Mouse (Mus musculus): ENCODE measurements around the gene Hist1h2ad. TPM values are rescaled to one million over a fixed set of nuclear protein-coding genes. Genes with fewer than 3 reads are reported as not detected.
"Not testable (repeated sequence)": the region's sequence is repeated elsewhere in the genome, so short reads cannot be mapped to it uniquely, and the experiment has no call there.

Hist1h2ad gene
- polyA plus RNA-seq, 1 experiment from 2014 or later: 3.2 TPM

DNA sequence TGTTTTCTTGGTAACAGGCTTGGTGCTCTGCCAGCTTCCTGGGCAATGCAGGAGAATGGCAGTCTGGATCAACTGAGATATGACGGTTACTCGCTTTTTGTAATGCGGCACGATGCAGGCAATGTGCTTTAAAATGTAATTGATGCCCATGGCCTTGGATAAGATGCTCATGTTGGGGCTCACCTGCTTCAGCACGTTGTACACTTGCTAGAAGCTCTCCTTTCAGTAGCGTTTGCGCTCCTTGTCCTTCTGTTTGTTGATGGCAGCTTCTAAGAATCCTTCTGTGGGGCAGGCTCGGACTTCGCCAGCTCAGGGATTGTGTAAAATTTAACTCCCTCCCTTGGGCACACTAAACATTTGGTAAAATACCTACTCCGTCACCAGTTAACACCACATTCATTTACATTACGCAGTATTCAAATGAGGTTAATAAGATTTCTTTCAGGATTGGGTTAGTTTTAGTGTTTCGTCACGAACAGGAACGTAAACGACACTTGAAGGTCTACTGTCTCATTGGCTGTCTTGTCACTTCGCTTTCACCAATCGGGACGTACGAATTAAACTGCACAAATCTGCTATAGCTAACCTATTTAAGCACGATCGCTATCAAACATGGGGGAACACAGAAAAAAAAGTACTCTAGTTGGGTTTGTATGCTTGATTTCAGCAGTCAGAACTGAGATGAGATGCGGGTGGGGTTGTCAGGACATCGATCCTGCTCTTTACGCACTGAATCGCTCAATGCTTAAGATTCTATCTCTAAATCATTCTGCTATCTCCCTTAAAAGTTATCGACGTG, 46.8 kb downstream of the Hist1h2ad start, which contains the start of gene Hist1h2be:
Gene Hist1h2be, minus strand, starts transcription at position 392 of the 799 bp plus-strand sequence.
- Histone ChIP-seq H3K9ac (ENCODE audit: low read length) (peak within 1 kb of the TSS; percentile 91), H3K27me3 (replicated peaks; ENCODE audit: control insufficient read depth, insufficient read depth, low read length) (no peaks in the 10 kb centered on the region), H3K27ac (ENCODE audit: low read depth, low read length) (peak within 1 kb of the TSS; percentile 81), H3K4me1 (ENCODE audit: control insufficient read depth, insufficient read depth, low read length) (peaks cover 10% of the 10 kb centered on the region), H3K4me3 (ENCODE audit: low read depth, low read length) (peak within 1 kb of the TSS; percentile 60), H3K4me2 (ENCODE audit: low read length) (peak within 1 kb of the TSS; percentile 98), H3K36me3 (ENCODE audit: control insufficient read depth, insufficient read depth, low read length) (no peaks in the 10 kb centered on the region), H3K9me3 (replicated peaks; ENCODE audit: control insufficient read depth, low read length) (no peaks in the 10 kb centered on the region)
- DNase-seq (ENCODE audit: low spot score): peak; percentile 98
- peak; percentile 91 for ATAC-seq
- WGBS: under 1% methylated on average over 27 of the region's 27 CpGs

DNA sequence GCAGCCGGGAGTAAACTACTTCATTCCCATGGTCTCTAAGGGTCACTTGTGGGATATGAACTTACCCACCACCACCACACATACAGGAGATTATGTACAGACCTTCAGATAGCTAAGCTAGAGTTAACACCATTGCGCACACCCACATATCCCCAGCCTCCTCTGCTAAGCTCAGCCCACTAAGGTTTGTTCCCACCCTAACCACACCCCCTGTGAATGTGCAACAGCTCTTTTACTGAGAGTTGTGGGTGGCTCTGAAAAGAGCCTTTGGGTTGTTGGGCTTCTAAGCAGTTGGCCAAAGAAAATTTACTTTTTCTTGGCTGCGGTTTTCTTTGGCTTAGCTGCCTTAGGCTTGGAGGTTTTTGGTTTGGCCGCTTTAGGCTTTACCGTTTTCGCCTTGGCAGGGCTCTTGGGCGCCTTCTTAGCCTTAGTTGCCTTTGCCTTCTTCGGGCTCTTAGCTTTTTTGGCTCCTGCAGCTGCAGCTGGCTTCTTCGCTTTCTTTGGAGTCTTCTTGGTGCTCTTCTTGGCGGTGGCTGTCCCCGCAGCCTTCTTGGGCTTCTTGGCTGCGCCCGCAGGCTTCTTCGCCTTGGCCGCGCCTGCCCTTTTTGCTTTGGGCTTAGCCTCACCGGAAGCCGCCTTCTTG, 47.5 kb downstream of the Hist1h2ad start:
- Histone ChIP-seq H3K9me3 (replicated peaks; ENCODE audit: control insufficient read depth, low read length) (no peaks in the 10 kb centered on the region), H3K9ac (ENCODE audit: low read length) (peak overlapping the region; percentile 91), H3K27ac (ENCODE audit: low read depth, low read length) (peak overlapping the region; percentile 81), H3K27me3 (replicated peaks; ENCODE audit: control insufficient read depth, insufficient read depth, low read length) (no peaks in the 10 kb centered on the region), H3K4me3 (ENCODE audit: low read depth, low read length) (peak overlapping the region; percentile 60), H3K4me1 (ENCODE audit: control insufficient read depth, insufficient read depth, low read length) (peaks cover 10% of the 10 kb centered on the region), H3K36me3 (ENCODE audit: control insufficient read depth, insufficient read depth, low read length) (no peaks in the 10 kb centered on the region), H3K4me2 (ENCODE audit: low read length) (peak overlapping the region; percentile 98)
- DNase-seq (ENCODE audit: low spot score) (peak; percentile 81), ATAC-seq (peak; percentile 80)
- WGBS: under 1% methylated on average over 18 of the region's 18 CpGs

DNA sequence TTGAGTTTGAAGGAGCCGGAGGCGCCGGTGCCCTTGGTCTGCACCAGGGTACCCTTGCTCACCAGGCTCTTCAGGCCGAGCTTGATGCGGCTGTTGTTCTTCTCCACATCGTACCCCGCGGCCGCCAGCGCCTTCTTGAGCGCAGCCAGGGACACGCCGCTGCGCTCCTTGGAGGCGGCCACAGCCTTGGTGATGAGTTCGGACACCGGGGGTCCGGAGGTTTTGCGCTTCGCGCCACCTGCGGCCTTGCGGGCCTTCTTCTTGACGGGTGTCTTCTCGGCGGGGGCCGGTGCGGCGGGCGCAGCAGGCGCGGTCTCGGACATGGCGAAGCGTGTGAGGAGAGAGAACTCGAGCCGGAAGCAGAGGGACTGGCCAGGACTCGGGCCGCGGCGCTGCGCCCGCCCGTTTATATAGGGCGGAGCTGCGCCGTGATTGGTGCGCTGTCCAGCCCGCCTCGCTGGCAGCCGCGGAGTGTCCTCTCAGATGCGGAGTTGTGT, 48.0 kb downstream of the Hist1h2ad start, which contains the start of gene Hist1h1e:
Gene Hist1h1e, minus strand, starts transcription at position 384 of the 497 bp plus-strand sequence.
- WGBS: under 1% methylated on average over 49 of the region's 53 CpGs
- H3K4me1 ChIP-seq (ENCODE audit: control insufficient read depth, insufficient read depth, low read length): peaks cover 10% of the 10 kb centered on the region
- peak; percentile 92 for ATAC-seq
- H3K4me2 ChIP-seq (ENCODE audit: low read length): peak within 1 kb of the TSS; percentile 98
- DNase-seq (ENCODE audit: low spot score): peak; percentile 92
- not testable (repeated sequence) for H3K9me3 ChIP-seq (replicated peaks; ENCODE audit: control insufficient read depth, low read length); H3K36me3 ChIP-seq (ENCODE audit: control insufficient read depth, insufficient read depth, low read length); H3K27me3 ChIP-seq (replicated peaks; ENCODE audit: control insufficient read depth, insufficient read depth, low read length)
- peak within 1 kb of the TSS; percentile 81 for H3K27ac ChIP-seq (ENCODE audit: low read depth, low read length)
- H3K4me3 ChIP-seq (ENCODE audit: low read depth, low read length): peak within 1 kb of the TSS; percentile 60
- H3K9ac ChIP-seq (ENCODE audit: low read length): peak within 1 kb of the TSS; percentile 91

DNA sequence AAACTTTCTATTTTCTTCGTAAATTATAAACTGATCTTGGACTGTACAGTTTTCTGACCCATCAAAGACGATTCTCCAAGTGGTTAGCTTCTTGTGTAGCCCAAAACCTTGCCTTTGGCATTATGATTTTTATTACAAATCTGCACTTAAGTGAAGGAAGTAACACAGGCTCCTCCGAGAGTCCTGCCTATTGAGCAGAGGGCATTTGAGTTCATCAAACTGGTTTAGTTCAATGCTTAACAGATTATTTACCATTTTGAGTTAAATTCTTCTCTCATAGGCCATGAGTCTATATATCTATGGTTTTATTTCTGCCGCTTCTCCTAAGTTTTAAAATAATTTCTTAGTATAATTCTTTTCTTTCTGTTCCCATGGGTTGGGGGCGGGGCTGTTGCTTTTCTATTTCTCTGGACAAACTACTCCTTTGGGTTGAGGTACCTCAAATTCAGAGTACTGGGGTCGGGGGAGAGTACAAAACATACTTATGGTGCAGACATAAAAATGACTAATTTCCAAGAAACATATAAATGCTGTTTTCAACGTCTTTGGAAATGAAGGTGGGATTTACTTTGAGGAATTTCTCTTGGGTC, 48.8 kb downstream of the Hist1h2ad start:
- no peak for ATAC-seq
- peak; percentile 41 for DNase-seq (ENCODE audit: low spot score)
- Histone ChIP-seq H3K4me2 (ENCODE audit: low read length) (peak overlapping the region; percentile 98), H3K9me3 (replicated peaks; ENCODE audit: control insufficient read depth, low read length) (no peaks in the 10 kb centered on the region), H3K27ac (ENCODE audit: low read depth, low read length) (peak overlapping the region; percentile 81), H3K9ac (ENCODE audit: low read length) (peak overlapping the region; percentile 91), H3K4me1 (ENCODE audit: control insufficient read depth, insufficient read depth, low read length) (peaks cover 10% of the 10 kb centered on the region), H3K4me3 (ENCODE audit: low read depth, low read length) (peak overlapping the region; percentile 60), H3K36me3 (ENCODE audit: control insufficient read depth, insufficient read depth, low read length) (no peaks in the 10 kb centered on the region), H3K27me3 (replicated peaks; ENCODE audit: control insufficient read depth, insufficient read depth, low read length) (no peaks in the 10 kb centered on the region)
- WGBS: 26% methylated on average over 7 of the region's 7 CpGs

Small RNA genes lying within 50 kb of the gene (microRNA-seq; reads per million reads assigned to microRNA genes)
- gene Gm44297: not detected
- gene Gm44359: not detected
- gene Gm44394: not detected

Other genes starting within 250 kb of the Hist1h2ad start
- 49.6 and 59.5 TPM in 2 replicates for gene Zfp322a, start 205.2 kb upstream of the Hist1h2ad start, polyA plus RNA-seq (2014; fragmentation: Nextera tagmentation; extraction: Ambion mirVana)
- 12.9 and 13.8 TPM in 2 replicates for gene Abt1, start 150.5 kb upstream of the Hist1h2ad start, polyA plus RNA-seq (2014; fragmentation: Nextera tagmentation; extraction: Ambion mirVana)
- 0.22 TPM in 1 of 2 replicates, not detected in the other for gene Btn1a1, start 108.5 kb upstream of the Hist1h2ad start, polyA plus RNA-seq (2014; fragmentation: Nextera tagmentation; extraction: Ambion mirVana)
- gene Btn2a2, start 85.5 kb upstream of the Hist1h2ad start, polyA plus RNA-seq (2014; fragmentation: Nextera tagmentation; extraction: Ambion mirVana): 0.10 TPM in 1 of 2 replicates, not detected in the other
- gene Hist1h4h, start 43.3 kb upstream of the Hist1h2ad start, polyA plus RNA-seq (2014; fragmentation: Nextera tagmentation; extraction: Ambion mirVana): 4.3 and 7.1 TPM in 2 replicates
- gene Hist1h2af, start 40.5 kb upstream of the Hist1h2ad start, polyA plus RNA-seq (2014; fragmentation: Nextera tagmentation; extraction: Ambion mirVana): 1.9 and 4.4 TPM in 2 replicates
- gene Hist1h3g, start 39.0 kb upstream of the Hist1h2ad start, polyA plus RNA-seq (2014; fragmentation: Nextera tagmentation; extraction: Ambion mirVana): 2.2 and 5.3 TPM in 2 replicates
- 0.30 and 0.32 TPM in 2 replicates for gene Hist1h2bh, start 31.0 kb upstream of the Hist1h2ad start, polyA plus RNA-seq (2014; fragmentation: Nextera tagmentation; extraction: Ambion mirVana)
- gene Hist1h3f, start 30.3 kb upstream of the Hist1h2ad start, polyA plus RNA-seq (2014; fragmentation: Nextera tagmentation; extraction: Ambion mirVana): 0.62 and 0.89 TPM in 2 replicates
- gene Hist1h4f, start 22.7 kb upstream of the Hist1h2ad start, polyA plus RNA-seq (2014; fragmentation: Nextera tagmentation; extraction: Ambion mirVana): not detected in 2 replicates
- 0.36 and 0.52 TPM in 2 replicates for gene Hist1h1d, start 21.1 kb upstream of the Hist1h2ad start, polyA plus RNA-seq (2014; fragmentation: Nextera tagmentation; extraction: Ambion mirVana)
- gene Hist1h3e, start 12.0 kb upstream of the Hist1h2ad start, polyA plus RNA-seq (2014; fragmentation: Nextera tagmentation; extraction: Ambion mirVana): 3.4 and 5.7 TPM in 2 replicates
- 65.4 and 105 TPM in 2 replicates for gene Hist1h2ae, start 3.2 kb upstream of the Hist1h2ad start, polyA plus RNA-seq (2014; fragmentation: Nextera tagmentation; extraction: Ambion mirVana)
- gene Hist1h2bg, start 3.0 kb upstream of the Hist1h2ad start, polyA plus RNA-seq (2014; fragmentation: Nextera tagmentation; extraction: Ambion mirVana): 2.3 and 4.3 TPM in 2 replicates
- 1.2 and 3.9 TPM in 2 replicates for gene Hist1h2bf, start 185 bp upstream of the Hist1h2ad start, polyA plus RNA-seq (2014; fragmentation: Nextera tagmentation; extraction: Ambion mirVana)
- 5.8 and 5.9 TPM in 2 replicates for gene Hist1h3d, start 1.4 kb downstream of the Hist1h2ad start, polyA plus RNA-seq (2014; fragmentation: Nextera tagmentation; extraction: Ambion mirVana)
- gene Hist1h4d, start 7.2 kb downstream of the Hist1h2ad start, polyA plus RNA-seq (2014; fragmentation: Nextera tagmentation; extraction: Ambion mirVana): 61.0 and 106 TPM in 2 replicates
- 1.2 and 1.8 TPM in 2 replicates for gene Hist1h2be, start 46.7 kb downstream of the Hist1h2ad start, polyA plus RNA-seq (2014; fragmentation: Nextera tagmentation; extraction: Ambion mirVana)
- gene Hist1h1e, start 48.2 kb downstream of the Hist1h2ad start, polyA plus RNA-seq (2014; fragmentation: Nextera tagmentation; extraction: Ambion mirVana): 12.2 and 17.8 TPM in 2 replicates
- gene Hist1h2ac, start 109.6 kb downstream of the Hist1h2ad start, polyA plus RNA-seq (2014; fragmentation: Nextera tagmentation; extraction: Ambion mirVana): 0.91 and 1.3 TPM in 2 replicates
- 32.2 and 39.5 TPM in 2 replicates for gene Hist1h2bc, start 109.8 kb downstream of the Hist1h2ad start, polyA plus RNA-seq (2014; fragmentation: Nextera tagmentation; extraction: Ambion mirVana)
- gene Hist1h1t, start 121.4 kb downstream of the Hist1h2ad start, polyA plus RNA-seq (2014; fragmentation: Nextera tagmentation; extraction: Ambion mirVana): not detected in 2 replicates
- 2.9 and 6.5 TPM in 2 replicates for gene Hist1h4c, start 124.1 kb downstream of the Hist1h2ad start, polyA plus RNA-seq (2014; fragmentation: Nextera tagmentation; extraction: Ambion mirVana)
- 3.5 and 4.7 TPM in 2 replicates for gene Hfe, start 136.5 kb downstream of the Hist1h2ad start, polyA plus RNA-seq (2014; fragmentation: Nextera tagmentation; extraction: Ambion mirVana)
- 16.9 and 25.2 TPM in 2 replicates for gene Hist1h1c, start 164.4 kb downstream of the Hist1h2ad start, polyA plus RNA-seq (2014; fragmentation: Nextera tagmentation; extraction: Ambion mirVana)
- gene Hist1h3c, start 171.2 kb downstream of the Hist1h2ad start, polyA plus RNA-seq (2014; fragmentation: Nextera tagmentation; extraction: Ambion mirVana): 2.4 and 5.9 TPM in 2 replicates
- gene Hist1h2bb, start 172.4 kb downstream of the Hist1h2ad start, polyA plus RNA-seq (2014; fragmentation: Nextera tagmentation; extraction: Ambion mirVana): 1.3 and 1.5 TPM in 2 replicates
- 27.8 and 49.2 TPM in 2 replicates for gene Hist1h2ab, start 176.7 kb downstream of the Hist1h2ad start, polyA plus RNA-seq (2014; fragmentation: Nextera tagmentation; extraction: Ambion mirVana)
- gene Hist1h3b, start 177.9 kb downstream of the Hist1h2ad start, polyA plus RNA-seq (2014; fragmentation: Nextera tagmentation; extraction: Ambion mirVana): 2.3 and 9.6 TPM in 2 replicates
- 3.5 and 4.7 TPM in 2 replicates for gene Hist1h4b, start 182.6 kb downstream of the Hist1h2ad start, polyA plus RNA-seq (2014; fragmentation: Nextera tagmentation; extraction: Ambion mirVana)
- gene Hist1h4a, start 186.8 kb downstream of the Hist1h2ad start, polyA plus RNA-seq (2014; fragmentation: Nextera tagmentation; extraction: Ambion mirVana): 0.97 TPM in 1 of 2 replicates, not detected in the other
- gene Hist1h3a, start 188.0 kb downstream of the Hist1h2ad start, polyA plus RNA-seq (2014; fragmentation: Nextera tagmentation; extraction: Ambion mirVana): 2.0 and 4.7 TPM in 2 replicates
- gene Hist1h1a, start 189.3 kb downstream of the Hist1h2ad start, polyA plus RNA-seq (2014; fragmentation: Nextera tagmentation; extraction: Ambion mirVana): 2.3 and 2.4 TPM in 2 replicates
- not detected in 2 replicates for gene Trim38, start 195.5 kb downstream of the Hist1h2ad start, polyA plus RNA-seq (2014; fragmentation: Nextera tagmentation; extraction: Ambion mirVana)
- gene Slc17a2, start 232.6 kb downstream of the Hist1h2ad start, polyA plus RNA-seq (2014; fragmentation: Nextera tagmentation; extraction: Ambion mirVana): not detected in 2 replicates

Measured in forebrain, embryonic 14.5 days (tissue).